Mouse (Mus musculus) heart, embryonic 14.5 days (tissue): ENCODE measurements around the gene Lsm2. TPM values are rescaled to one million over a fixed set of nuclear protein-coding genes. Genes with fewer than 3 reads are reported as not detected.

ENCODE experiments used
- ATAC-seq: fragments of 200-750 bp; cut with Nextera tagmentation; 2 replicates; pipeline ENCODE4 v1.8.0; 2017; ENCODE audit warnings: low read depth, moderate TSS enrichment; ENCODE audit not compliant: insufficient number of reproducible peaks, insufficient read depth, low FRiP score
- H3K27ac ChIP-seq, 2 experiments: fragments of 200-500 bp in 1 of 2; fragments of 300-500 bp in 1 of 2; sonication (generic) in 1 of 2; replicated peaks in 1 of 2; 2 replicates each; pipeline ENCODE4 v1.5.1; 2012 to 2014; ENCODE audit warnings: low read depth in 2 of 2, low read length in 2 of 2, control low read depth in 1 of 2, mild to moderate bottlenecking in 1 of 2, mixed read lengths in 1 of 2; ENCODE audit not compliant: control insufficient read depth in 1 of 2, insufficient read depth in 1 of 2
- H3K27me3 ChIP-seq: fragments of 300-500 bp; sonication (generic); 2 replicates; pipeline ENCODE4 v1.6.1; 2014; ENCODE audit warnings: mild to moderate bottlenecking, low read length, control low read depth; ENCODE audit not compliant: control insufficient read depth, insufficient read depth
- H3K36me3 ChIP-seq: fragments of 300-500 bp; sonication (generic); 2 replicates; pipeline ENCODE4 v1.6.1; 2014; ENCODE audit warnings: mild to moderate bottlenecking, control low read depth, low read length, mixed read lengths; ENCODE audit not compliant: control insufficient read depth, insufficient read depth
- H3K4me1 ChIP-seq, 2 experiments: fragments of 200-500 bp in 1 of 2; fragments of 300-500 bp in 1 of 2; sonication (generic) in 1 of 2; 2 replicates each; pipeline ENCODE4 v1.6.1; 2012 to 2014; ENCODE audit warnings: low read length in 2 of 2, control low read depth in 1 of 2, mixed read lengths in 1 of 2; ENCODE audit not compliant: control insufficient read depth in 2 of 2, insufficient read depth in 2 of 2
- H3K4me2 ChIP-seq: fragments of 300-500 bp; sonication (generic); 2 replicates; pipeline ENCODE4 v1.6.1; 2014; ENCODE audit warnings: mild to moderate bottlenecking, low read length
- H3K4me3 ChIP-seq, 2 experiments: fragments of 200-500 bp in 1 of 2; fragments of 300-500 bp in 1 of 2; sonication (generic) in 1 of 2; 2 replicates each; pipeline ENCODE4 v1.5.1; 2012 to 2014; ENCODE audit warnings: low read length in 2 of 2, mild to moderate bottlenecking in 2 of 2, control low read depth in 1 of 2, low read depth in 1 of 2, moderate library complexity in 1 of 2; ENCODE audit not compliant: control insufficient read depth in 1 of 2, insufficient read depth in 1 of 2
- H3K9ac ChIP-seq: fragments of 300-500 bp; sonication (generic); 2 replicates; pipeline ENCODE4 v1.6.1; 2014; ENCODE audit warnings: mild to moderate bottlenecking, low read length
- H3K9me3 ChIP-seq: fragments of 300-500 bp; sonication (generic); 2 replicates; pipeline ENCODE4 v1.6.1; 2016; ENCODE audit warnings: low read length, control low read depth; ENCODE audit not compliant: control insufficient read depth
- WGBS: fragments of 180-500 bp; shearing (Covaris S2); extraction: QIAGEN DNeasy Blood & Tissue Kit; methylation state at CpG from one replicate; pipeline ENCODE4 v1.1.7; 2014; 5-methylcytosine and 5-hydroxymethylcytosine counted together
- polyA plus RNA-seq: library from polyadenylated mRNA; unstranded; fragments of >200 nt; fragmentation: Nextera tagmentation; extraction: Ambion mirVana; gene quantifications from 2 replicates; pipeline ENCODE4 v1.2.1, GENCODE M21; 2014

Lsm2 gene
- polyA plus RNA-seq, 1 experiment from 2014 or later = 136 TPM

- H3K27me3 ChIP-seq = peaks cover 5% of the 10 kb centered on the region; the same call in 1 of the 2 replicates
- WGBS = under 1% methylated on average over 29 of the region's 29 CpGs
- H3K4me2 ChIP-seq = peak overlapping the region; percentile 78
- H3K27ac ChIP-seq = peak overlapping the region; percentile 76 to 85
- no peak; the same call in 1 of the 2 replicates for ATAC-seq
- peak overlapping the region; percentile 100 for H3K9ac ChIP-seq
- H3K4me3 ChIP-seq = peak overlapping the region; percentile 98 to 99
- peaks cover 3 to 13% of the 10 kb centered on the region in 2 experiments for H3K4me1 ChIP-seq
- H3K36me3 ChIP-seq = peaks cover 22% of the 10 kb centered on the region
- H3K9me3 ChIP-seq = no peaks in the 10 kb centered on the region
These were observed 29.9 kb upstream of the Lsm2 start for GRCm38 (mm10) chr17:34951636-34952377.

GRCm38 (mm10) chr17:34952378-34953040 lies 29.2 kb upstream of the Lsm2 start:
- no peaks in the 10 kb centered on the region for H3K9me3 ChIP-seq
- H3K4me3 ChIP-seq = peak overlapping the region; percentile 98 to 99
- peaks cover 7% of the 10 kb centered on the region; the same call in 1 of the 2 replicates for H3K27me3 ChIP-seq
- peaks cover 22% of the 10 kb centered on the region for H3K36me3 ChIP-seq
- ATAC-seq = peak; percentile 73
- H3K9ac ChIP-seq = peak overlapping the region; percentile 100
- peaks cover 3 to 13% of the 10 kb centered on the region in 2 experiments for H3K4me1 ChIP-seq
- under 1% methylated on average over 23 of the region's 23 CpGs for WGBS
- H3K4me2 ChIP-seq = peak overlapping the region; percentile 78
- H3K27ac ChIP-seq = peak overlapping the region; percentile 76 to 85

GRCm38 (mm10) chr17:34953258-34953657 lies 28.4 kb upstream of the Lsm2 start:
- WGBS = 84% methylated on average over 3 of the region's 3 CpGs
- peak overlapping the region in 1 of 2 experiments; percentile 85; a peak in 1 of 4 replicates for H3K27ac ChIP-seq
- ATAC-seq = no peak
- H3K9me3 ChIP-seq = no peaks in the 10 kb centered on the region
- peaks cover 22% of the 10 kb centered on the region for H3K36me3 ChIP-seq
- no peak overlapping the region for H3K4me3 ChIP-seq
- H3K9ac ChIP-seq = no peak overlapping the region
- no peak overlapping the region for H3K4me2 ChIP-seq
- H3K27me3 ChIP-seq = peaks cover 7% of the 10 kb centered on the region; the same call in 1 of the 2 replicates
- peaks cover 3 to 13% of the 10 kb centered on the region in 2 experiments for H3K4me1 ChIP-seq

- H3K36me3 ChIP-seq = peaks cover 22% of the 10 kb centered on the region
- H3K27ac ChIP-seq = no peak overlapping the region
- ATAC-seq = no peak
- H3K4me3 ChIP-seq = no peak overlapping the region
- 93% methylated on average over 4 of the region's 4 CpGs for WGBS
- H3K9ac ChIP-seq = no peak overlapping the region
- no peaks in the 10 kb centered on the region for H3K9me3 ChIP-seq
- peaks cover 3 to 13% of the 10 kb centered on the region in 2 experiments for H3K4me1 ChIP-seq
- H3K27me3 ChIP-seq = peaks cover 7% of the 10 kb centered on the region; the same call in 1 of the 2 replicates
- no peak overlapping the region for H3K4me2 ChIP-seq
These were observed 27.8 kb upstream of the Lsm2 start for GRCm38 (mm10) chr17:34953904-34954303.

GRCm38 (mm10) chr17:34954831-34955230 lies 26.8 kb upstream of the Lsm2 start:
- H3K4me1 ChIP-seq = peaks cover 3 to 14% of the 10 kb centered on the region in 2 experiments
- ATAC-seq = no peak
- H3K9me3 ChIP-seq = no peaks in the 10 kb centered on the region
- H3K27ac ChIP-seq = no peak overlapping the region
- no peak overlapping the region for H3K4me2 ChIP-seq
- 74% methylated on average over 4 of the region's 4 CpGs for WGBS
- no peak overlapping the region for H3K9ac ChIP-seq
- peaks cover 7% of the 10 kb centered on the region; the same call in 1 of the 2 replicates for H3K27me3 ChIP-seq
- H3K4me3 ChIP-seq = no peak overlapping the region
- peaks cover 17% of the 10 kb centered on the region for H3K36me3 ChIP-seq

- no peak overlapping the region for H3K27ac ChIP-seq
- H3K9ac ChIP-seq = no peak overlapping the region
- H3K36me3 ChIP-seq = peaks cover 6% of the 10 kb centered on the region
- peaks cover 7% of the 10 kb centered on the region; the same call in 1 of the 2 replicates for H3K27me3 ChIP-seq
- no peaks in the 10 kb centered on the region for H3K9me3 ChIP-seq
- no peak for ATAC-seq
- WGBS = 73% methylated on average over 3 of the region's 3 CpGs
- no peak overlapping the region for H3K4me3 ChIP-seq
- H3K4me2 ChIP-seq = no peak overlapping the region
- H3K4me1 ChIP-seq = peaks cover 0 to 15% of the 10 kb centered on the region in 2 experiments; a peak in 3 of 4 replicates
These were observed 25.8 kb upstream of the Lsm2 start for GRCm38 (mm10) chr17:34955884-34956283.

GRCm38 (mm10) chr17:34956340-34956739 lies 25.3 kb upstream of the Lsm2 start:
- Histone ChIP-seq H3K27ac (no peak overlapping the region), H3K4me3 (no peak overlapping the region), H3K4me2 (no peak overlapping the region), H3K9ac (no peak overlapping the region), H3K9me3 (no peaks in the 10 kb centered on the region), H3K36me3 (peaks cover 1% of the 10 kb centered on the region; the same call in 1 of the 2 replicates), H3K27me3 (peaks cover 7% of the 10 kb centered on the region; the same call in 1 of the 2 replicates), H3K4me1 (peaks cover 0 to 11% of the 10 kb centered on the region in 2 experiments; a peak in 2 of 4 replicates)
- 28% methylated on average over 1 of the region's 1 CpGs for WGBS
- ATAC-seq = no peak
